Mouse (Mus musculus): ENCODE results near the gene Hsd17b13. TPM values are rescaled to one million over a fixed set of nuclear protein-coding genes. Genes with fewer than 3 reads are reported as not detected.

Hsd17b13 gene
- polyA plus RNA-seq, 1 experiment from 2014 or later = not detected

DNA sequence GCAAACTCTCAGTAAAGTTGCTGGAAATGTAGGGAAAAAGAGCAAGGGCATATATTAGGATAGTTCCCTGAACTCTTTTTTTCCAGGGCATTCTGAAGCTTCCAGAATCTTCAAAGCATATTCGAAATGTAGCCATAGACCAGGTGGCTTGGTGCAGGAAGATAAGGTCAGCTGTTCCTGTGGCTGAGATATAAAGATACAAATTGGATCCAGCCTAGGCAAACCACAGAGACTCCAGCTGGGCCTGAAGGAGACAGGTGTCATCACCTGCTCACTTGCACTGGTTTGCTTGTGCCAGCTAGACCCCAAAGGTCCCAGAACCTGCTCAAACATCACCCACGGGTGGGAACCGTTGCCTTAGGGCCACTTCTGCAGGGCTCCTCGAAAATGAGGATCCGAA is 65.7 kb downstream of the Hsd17b13 start:
- no peak for ATAC-seq (ENCODE audit: low FRiP score, low TSS enrichment)
- Histone ChIP-seq H3K27me3 (ENCODE audit: control insufficient read depth, insufficient read depth, low read length) (no peaks in the 10 kb centered on the region), H3K27ac (replicated peaks; ENCODE audit: low read depth, low read length) (no peak overlapping the region), H3K9me3 (ENCODE audit: control insufficient read depth, low read length) (no peaks in the 10 kb centered on the region), H3K4me3 (replicated peaks; ENCODE audit: low read depth, low read length) (peak overlapping the region; percentile 84; the same call in 1 of the 2 replicates), H3K9ac (replicated peaks; ENCODE audit: low read length) (no peak overlapping the region), H3K4me1 (ENCODE audit: control insufficient read depth, insufficient read depth, low read length) (0 out of 2 replicates have a peak, but pooled peaks cover 5% of the 10 kb centered on the region), H3K36me3 (ENCODE audit: control insufficient read depth, insufficient read depth, low read length) (no peaks in the 10 kb centered on the region), H3K4me2 (ENCODE audit: low read length) (peak overlapping the region; percentile 38; the same call in 1 of the 2 replicates)
- WGBS = 86% methylated on average over 5 of the region's 5 CpGs
- no peak for DNase-seq

GRCm38 (mm10) chr5:103910748-103911409 is 66.3 kb downstream of the Hsd17b13 start, which contains the start of gene Klhl8:
Klhl8 (minus strand) TSS chr5:103911259.
- ATAC-seq (ENCODE audit: low FRiP score, low TSS enrichment) (peak; percentile 95), DNase-seq (peak; percentile 97)
- Histone ChIP-seq H3K4me1 (ENCODE audit: control insufficient read depth, insufficient read depth, low read length) (0 out of 2 replicates have a peak, but pooled peaks cover 5% of the 10 kb centered on the region), H3K9me3 (ENCODE audit: control insufficient read depth, low read length) (no peaks in the 10 kb centered on the region), H3K4me3 (replicated peaks; ENCODE audit: low read depth, low read length) (peak within 1 kb of the TSS; percentile 84), H3K4me2 (ENCODE audit: low read length) (peak within 1 kb of the TSS; percentile 77), H3K36me3 (ENCODE audit: control insufficient read depth, insufficient read depth, low read length) (no peaks in the 10 kb centered on the region), H3K27me3 (ENCODE audit: control insufficient read depth, insufficient read depth, low read length) (no peaks in the 10 kb centered on the region), H3K9ac (replicated peaks; ENCODE audit: low read length) (peak within 1 kb of the TSS; percentile 91), H3K27ac (replicated peaks; ENCODE audit: low read depth, low read length) (peak within 1 kb of the TSS; percentile 84)
- under 1% methylated on average over 85 of the region's 86 CpGs for WGBS

DNA sequence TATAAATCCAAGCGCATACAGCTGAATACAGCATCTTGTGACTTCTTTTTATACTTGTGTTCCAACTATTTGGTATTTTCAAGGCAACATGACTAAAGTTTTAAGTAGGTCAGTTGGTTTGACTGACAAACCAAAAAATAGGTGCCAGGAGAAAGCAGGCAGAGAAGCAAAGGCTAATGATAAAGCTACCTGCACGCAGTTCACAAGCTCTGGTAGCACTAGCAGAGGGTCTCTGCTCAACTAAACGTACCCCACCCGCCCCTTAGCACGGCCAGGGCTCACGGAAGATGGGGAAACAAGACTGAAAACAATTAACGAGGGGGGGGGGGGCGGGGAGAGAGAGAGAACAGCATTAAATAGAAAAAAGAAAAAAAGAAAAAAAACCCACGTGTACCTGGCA is 67.1 kb downstream of the Hsd17b13 start:
- DNase-seq (no peak), ATAC-seq (ENCODE audit: low FRiP score, low TSS enrichment) (no peak)
- 15% methylated on average over 8 of the region's 9 CpGs for WGBS
- peak overlapping the region; percentile 77 for H3K4me2 ChIP-seq (ENCODE audit: low read length)
- peak overlapping the region; percentile 84 for H3K4me3 ChIP-seq (replicated peaks; ENCODE audit: low read depth, low read length)
- no peaks in the 10 kb centered on the region for H3K9me3 ChIP-seq (ENCODE audit: control insufficient read depth, low read length)
- no peaks in the 10 kb centered on the region for H3K27me3 ChIP-seq (ENCODE audit: control insufficient read depth, insufficient read depth, low read length)
- 0 out of 2 replicates have a peak, but pooled peaks cover 5% of the 10 kb centered on the region for H3K4me1 ChIP-seq (ENCODE audit: control insufficient read depth, insufficient read depth, low read length)
- H3K36me3 ChIP-seq (ENCODE audit: control insufficient read depth, insufficient read depth, low read length) = no peaks in the 10 kb centered on the region
- peak overlapping the region; percentile 91 for H3K9ac ChIP-seq (replicated peaks; ENCODE audit: low read length)
- no peak overlapping the region for H3K27ac ChIP-seq (replicated peaks; ENCODE audit: low read depth, low read length)

- WGBS = 90% methylated on average over 3 of the region's 3 CpGs
- 0 out of 2 replicates have a peak, but pooled peaks cover 5% of the 10 kb centered on the region for H3K4me1 ChIP-seq (ENCODE audit: control insufficient read depth, insufficient read depth, low read length)
- no peak for ATAC-seq (ENCODE audit: low FRiP score, low TSS enrichment)
- DNase-seq = no peak
- no peaks in the 10 kb centered on the region for H3K9me3 ChIP-seq (ENCODE audit: control insufficient read depth, low read length)
- H3K9ac ChIP-seq (replicated peaks; ENCODE audit: low read length) = no peak overlapping the region
- H3K4me2 ChIP-seq (ENCODE audit: low read length) = no peak overlapping the region
- no peaks in the 10 kb centered on the region for H3K27me3 ChIP-seq (ENCODE audit: control insufficient read depth, insufficient read depth, low read length)
- no peak overlapping the region for H3K27ac ChIP-seq (replicated peaks; ENCODE audit: low read depth, low read length)
- no peak overlapping the region for H3K4me3 ChIP-seq (replicated peaks; ENCODE audit: low read depth, low read length)
- no peaks in the 10 kb centered on the region for H3K36me3 ChIP-seq (ENCODE audit: control insufficient read depth, insufficient read depth, low read length)
Observed at GRCm38 (mm10) chr5:103909466-103909865, 67.7 kb downstream of the Hsd17b13 start.

- DNase-seq (no peak), ATAC-seq (ENCODE audit: low FRiP score, low TSS enrichment) (no peak)
- no peaks in the 10 kb centered on the region for H3K36me3 ChIP-seq (ENCODE audit: control insufficient read depth, insufficient read depth, low read length)
- H3K9me3 ChIP-seq (ENCODE audit: control insufficient read depth, low read length) = no peaks in the 10 kb centered on the region
- H3K4me1 ChIP-seq (ENCODE audit: control insufficient read depth, insufficient read depth, low read length) = 0 out of 2 replicates have a peak, but pooled peaks cover 5% of the 10 kb centered on the region
- no peak overlapping the region for H3K4me3 ChIP-seq (replicated peaks; ENCODE audit: low read depth, low read length)
- WGBS = 55% methylated on average over 7 of the region's 7 CpGs
- no peak overlapping the region for H3K9ac ChIP-seq (replicated peaks; ENCODE audit: low read length)
- H3K27me3 ChIP-seq (ENCODE audit: control insufficient read depth, insufficient read depth, low read length) = no peaks in the 10 kb centered on the region
- H3K4me2 ChIP-seq (ENCODE audit: low read length) = no peak overlapping the region
- no peak overlapping the region for H3K27ac ChIP-seq (replicated peaks; ENCODE audit: low read depth, low read length)
Observed at GRCm38 (mm10) chr5:103908851-103909250, 68.4 kb downstream of the Hsd17b13 start.

DNA sequence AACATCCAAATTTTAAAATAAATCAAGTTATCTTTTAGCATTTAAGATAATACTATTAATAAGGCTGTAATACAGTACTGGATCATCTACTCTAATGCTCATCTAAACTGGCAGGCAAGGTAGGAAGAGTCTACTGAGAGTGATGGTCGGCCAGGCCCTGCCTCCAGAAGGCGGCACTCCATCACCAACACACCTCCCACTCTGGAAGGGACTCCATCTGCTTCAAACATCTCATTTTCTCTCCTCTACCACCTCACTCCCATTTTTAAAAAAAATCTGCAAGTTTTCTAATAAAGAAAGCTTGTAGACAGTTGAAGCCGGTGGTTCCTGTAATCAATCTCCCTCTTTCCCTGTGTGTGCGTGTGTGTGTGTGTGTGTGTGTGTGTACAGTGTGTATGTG is 69.4 kb downstream of the Hsd17b13 start:
- WGBS = 86% methylated on average over 4 of the region's 4 CpGs
- H3K9me3 ChIP-seq (ENCODE audit: control insufficient read depth, low read length) = no peaks in the 10 kb centered on the region
- no peaks in the 10 kb centered on the region for H3K36me3 ChIP-seq (ENCODE audit: control insufficient read depth, insufficient read depth, low read length)
- no peak overlapping the region for H3K4me3 ChIP-seq (replicated peaks; ENCODE audit: low read depth, low read length)
- H3K27ac ChIP-seq (replicated peaks; ENCODE audit: low read depth, low read length) = no peak overlapping the region
- ATAC-seq (ENCODE audit: low FRiP score, low TSS enrichment) = no peak
- H3K9ac ChIP-seq (replicated peaks; ENCODE audit: low read length) = no peak overlapping the region
- DNase-seq = no peak
- H3K27me3 ChIP-seq (ENCODE audit: control insufficient read depth, insufficient read depth, low read length) = no peaks in the 10 kb centered on the region
- no peak overlapping the region for H3K4me2 ChIP-seq (ENCODE audit: low read length)
- H3K4me1 ChIP-seq (ENCODE audit: control insufficient read depth, insufficient read depth, low read length) = 0 out of 2 replicates have a peak, but pooled peaks cover 5% of the 10 kb centered on the region

GRCm38 (mm10) chr5:103906173-103906572 is 71.0 kb downstream of the Hsd17b13 start:
- ATAC-seq (ENCODE audit: low FRiP score, low TSS enrichment) = no peak
- WGBS = 94% methylated on average over 6 of the region's 6 CpGs
- H3K27ac ChIP-seq (replicated peaks; ENCODE audit: low read depth, low read length) = no peak overlapping the region

More at GRCm38 (mm10) chr5:103906173-103906572, 71.0 kb downstream of the Hsd17b13 start:
- Histone ChIP-seq H3K9me3 (ENCODE audit: control insufficient read depth, low read length) (no peaks in the 10 kb centered on the region), H3K4me2 (ENCODE audit: low read length) (no peak overlapping the region), H3K27me3 (ENCODE audit: control insufficient read depth, insufficient read depth, low read length) (no peaks in the 10 kb centered on the region), H3K36me3 (ENCODE audit: control insufficient read depth, insufficient read depth, low read length) (no peaks in the 10 kb centered on the region), H3K9ac (replicated peaks; ENCODE audit: low read length) (no peak overlapping the region), H3K4me1 (ENCODE audit: control insufficient read depth, insufficient read depth, low read length) (0 out of 2 replicates have a peak, but pooled peaks cover 5% of the 10 kb centered on the region), H3K4me3 (replicated peaks; ENCODE audit: low read depth, low read length) (no peak overlapping the region)
- DNase-seq = no peak
